Mouse (Mus musculus): Measurements from ENCODE around the gene Plekha6. TPM values are rescaled to one million over a fixed set of nuclear protein-coding genes. Genes with fewer than 3 reads are reported as not detected.

Gene Plekha6
- total and polyA plus RNA-seq, 3 experiments: 0.07 to 0.38 TPM; not detected in 1

DNA sequence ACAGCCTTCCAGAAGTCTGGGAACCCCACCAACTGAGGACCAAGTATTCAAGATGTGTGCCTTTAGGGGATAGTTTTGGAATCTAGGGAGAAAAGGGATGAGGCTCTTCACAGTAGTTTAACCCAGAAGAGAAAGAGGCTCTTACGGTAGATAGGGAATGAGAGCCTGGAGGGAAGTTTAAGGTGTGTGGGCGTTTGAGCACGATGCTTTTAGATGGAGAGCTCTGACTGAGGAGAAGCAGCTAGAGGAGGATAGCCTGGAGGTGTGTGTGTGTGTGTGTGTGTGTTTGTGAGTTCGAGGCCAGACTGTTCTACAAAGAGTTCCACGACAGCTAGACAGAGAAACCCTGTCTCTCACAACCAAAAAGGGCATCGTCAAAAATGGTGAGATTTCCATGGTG lies 98.6 kb downstream of the Plekha6 start:
- Histone ChIP-seq H3K36me3 (replicated peaks) (no peaks in the 10 kb centered on the region), H3K4me1 (ENCODE audit: insufficient read depth, low read depth, low read length) (no peaks in the 10 kb centered on the region), H3K27me3 (ENCODE audit: insufficient read depth, low read length) (peaks cover 29% of the 10 kb centered on the region), H3K9me3 (replicated peaks) (no peaks in the 10 kb centered on the region), H3K4me3 (ENCODE audit: low read depth, low read length) (no peak overlapping the region)
- DNase-seq (ENCODE audit: low spot score): no peak
- no peak for ATAC-seq (ENCODE audit: extremely low read depth, insufficient number of reproducible peaks, low FRiP score, poor library complexity, severe bottlenecking)
- TF ChIP-seq POLR2AphosphoS5 (IDR thresholded peaks at IDR 0.05; ENCODE audit: insufficient replicate concordance, low read depth, low read length) (no peak), TAL1 (conservative IDR thresholded peaks at IDR 0.05; ENCODE audit: low read depth, low read length) (no peak), GATA2 (IDR thresholded peaks at IDR 0.05; ENCODE audit: borderline replicate concordance, low read depth, low read length) (no peak), CTCF (IDR thresholded peaks at IDR 0.05; ENCODE audit: low read depth, low read length) (no peak), GATA1 (IDR thresholded peaks at IDR 0.05; ENCODE audit: borderline replicate concordance, low read length) (no peak)

DNA sequence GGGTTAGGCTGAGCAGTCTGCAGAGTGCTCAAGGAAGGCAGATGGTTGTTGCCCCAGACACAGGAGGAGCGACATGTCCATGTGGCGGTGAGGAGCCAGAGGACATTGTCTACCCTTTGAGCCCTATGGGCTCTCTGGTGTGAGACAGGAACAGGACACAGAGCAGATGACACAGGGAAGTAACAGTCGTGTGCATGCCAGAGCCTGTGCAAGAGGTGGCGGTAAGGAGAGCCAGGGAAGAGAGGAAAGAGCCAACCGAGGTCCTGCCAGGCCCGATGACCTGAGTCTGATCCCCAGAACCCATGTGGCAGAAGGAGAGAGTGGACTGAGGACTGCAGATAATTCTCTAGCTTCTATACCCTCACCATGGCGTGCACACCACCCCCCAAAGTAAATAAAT lies 99.1 kb downstream of the Plekha6 start:
- no peaks in the 10 kb centered on the region for H3K36me3 ChIP-seq (replicated peaks)
- H3K27me3 ChIP-seq (ENCODE audit: insufficient read depth, low read length): peaks cover 33% of the 10 kb centered on the region

DNA sequence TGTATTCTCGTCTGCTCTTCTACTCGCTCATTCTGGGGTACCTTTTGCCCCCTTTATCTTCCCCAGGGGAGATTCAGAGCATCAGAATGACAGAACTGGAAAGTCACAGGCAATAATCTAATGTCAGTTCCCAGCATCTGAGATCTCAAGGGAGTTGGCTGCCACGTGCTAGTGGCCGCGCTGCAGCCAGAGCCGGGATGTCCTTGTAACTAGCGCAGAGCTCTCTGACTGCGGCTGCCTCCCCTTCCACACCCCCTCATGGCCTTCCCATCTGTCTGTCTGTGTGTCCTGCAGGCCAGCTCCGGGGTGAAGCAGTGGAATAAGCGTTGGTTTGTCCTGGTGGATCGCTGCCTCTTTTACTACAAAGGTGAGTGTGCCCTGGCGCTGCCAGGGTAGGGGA lies 100.4 kb downstream of the Plekha6 start:
- Histone ChIP-seq H3K4me1 (ENCODE audit: insufficient read depth, low read depth, low read length) (no peaks in the 10 kb centered on the region), H3K4me3 (ENCODE audit: low read depth, low read length) (no peak overlapping the region), H3K27me3 (ENCODE audit: insufficient read depth, low read length) (peaks cover 33% of the 10 kb centered on the region), H3K9me3 (replicated peaks) (no peaks in the 10 kb centered on the region), H3K36me3 (replicated peaks) (no peaks in the 10 kb centered on the region)
- TF ChIP-seq GATA2 (IDR thresholded peaks at IDR 0.05; ENCODE audit: borderline replicate concordance, low read depth, low read length) (no peak), TAL1 (conservative IDR thresholded peaks at IDR 0.05; ENCODE audit: low read depth, low read length) (no peak), CTCF (IDR thresholded peaks at IDR 0.05; ENCODE audit: low read depth, low read length) (no peak)
- DNase-seq (ENCODE audit: low spot score) (no peak), ATAC-seq (ENCODE audit: extremely low read depth, insufficient number of reproducible peaks, low FRiP score, poor library complexity, severe bottlenecking) (no peak)

More for the DNA sequence above, 99.1 kb downstream of the Plekha6 start:
- no peak overlapping the region for H3K4me3 ChIP-seq (ENCODE audit: low read depth, low read length)
- no peak for ATAC-seq (ENCODE audit: extremely low read depth, insufficient number of reproducible peaks, low FRiP score, poor library complexity, severe bottlenecking)
- DNase-seq (ENCODE audit: low spot score): no peak
- no peak for TF ChIP-seq CTCF (IDR thresholded peaks at IDR 0.05; ENCODE audit: low read depth, low read length)
- H3K4me1 ChIP-seq (ENCODE audit: insufficient read depth, low read depth, low read length): no peaks in the 10 kb centered on the region
- H3K9me3 ChIP-seq (replicated peaks): no peaks in the 10 kb centered on the region

DNA sequence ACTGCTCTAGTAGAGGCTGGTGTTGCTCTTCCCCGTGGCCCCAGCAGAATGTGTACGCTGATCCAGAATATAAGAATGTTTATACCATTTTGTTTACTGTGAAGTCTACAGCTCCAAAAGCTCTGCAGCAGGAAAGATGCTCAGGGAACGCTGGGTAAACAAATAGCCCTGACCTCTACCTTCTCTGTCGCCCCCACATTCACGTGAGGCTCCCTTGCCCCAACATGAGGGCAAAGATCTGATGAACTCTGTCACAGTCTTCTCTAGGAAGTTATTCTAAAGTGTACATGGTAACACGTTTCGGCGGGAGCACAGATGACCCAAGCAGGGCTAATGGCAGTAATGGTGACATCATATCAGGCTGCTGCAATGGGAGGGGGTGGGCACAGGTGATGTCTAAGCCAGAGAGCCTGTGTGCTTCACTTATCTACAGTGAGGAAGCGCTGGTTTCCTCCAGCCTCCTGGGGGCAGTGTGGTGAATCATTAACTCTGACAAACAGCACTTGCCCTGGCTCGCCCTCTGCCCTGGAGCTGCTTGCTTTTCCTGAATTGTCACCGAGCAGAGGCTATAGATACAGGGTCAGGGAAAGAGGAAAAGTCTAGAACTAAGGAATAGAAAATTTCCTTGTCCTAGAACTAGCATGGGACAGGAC lies 101.2 kb downstream of the Plekha6 start:
- no peak for ATAC-seq (ENCODE audit: extremely low read depth, insufficient number of reproducible peaks, low FRiP score, poor library complexity, severe bottlenecking)
- Histone ChIP-seq H3K9me3 (replicated peaks) (no peaks in the 10 kb centered on the region), H3K4me3 (ENCODE audit: low read depth, low read length) (no peak overlapping the region), H3K4me1 (ENCODE audit: insufficient read depth, low read depth, low read length) (no peaks in the 10 kb centered on the region), H3K27me3 (ENCODE audit: insufficient read depth, low read length) (peaks cover 34% of the 10 kb centered on the region), H3K36me3 (replicated peaks) (no peaks in the 10 kb centered on the region)
- DNase-seq (ENCODE audit: low spot score): no peak
- no peak for TF ChIP-seq POLR2AphosphoS5 (IDR thresholded peaks at IDR 0.05; ENCODE audit: insufficient replicate concordance, low read depth, low read length)
- no peak for TF ChIP-seq TAL1 (conservative IDR thresholded peaks at IDR 0.05; ENCODE audit: low read depth, low read length)
- TF ChIP-seq CTCF (IDR thresholded peaks at IDR 0.05; ENCODE audit: low read depth, low read length): no peak
- TF ChIP-seq GATA1 (IDR thresholded peaks at IDR 0.05; ENCODE audit: borderline replicate concordance, low read length): no peak
- TF ChIP-seq GATA2 (IDR thresholded peaks at IDR 0.05; ENCODE audit: borderline replicate concordance, low read depth, low read length): no peak

DNA sequence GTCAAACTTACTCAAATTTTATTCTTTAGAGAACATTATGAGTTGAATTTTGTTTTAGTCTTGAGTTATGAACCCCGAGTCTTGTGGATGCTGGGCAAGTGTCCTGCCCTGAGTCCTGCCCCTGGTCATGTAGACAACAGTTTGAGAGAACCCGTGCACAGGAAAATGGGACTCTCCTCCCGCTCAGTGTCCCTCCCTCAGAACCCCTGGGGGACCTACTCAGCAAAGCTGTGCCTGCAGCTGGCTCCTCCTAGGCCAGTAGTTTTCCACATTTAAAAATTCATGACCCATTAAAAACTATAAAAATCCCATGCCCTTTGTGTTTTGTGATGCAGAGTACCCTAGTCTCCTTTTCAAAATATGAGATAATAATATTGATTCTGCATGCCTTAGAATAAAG lies 103.1 kb downstream of the Plekha6 start:
- Histone ChIP-seq H3K36me3 (replicated peaks) (no peaks in the 10 kb centered on the region), H3K4me3 (ENCODE audit: low read depth, low read length) (no peak overlapping the region), H3K4me1 (ENCODE audit: insufficient read depth, low read depth, low read length) (no peaks in the 10 kb centered on the region), H3K27me3 (ENCODE audit: insufficient read depth, low read length) (peaks cover 28% of the 10 kb centered on the region), H3K9me3 (replicated peaks) (no peaks in the 10 kb centered on the region)
- DNase-seq (ENCODE audit: low spot score) (no peak), ATAC-seq (ENCODE audit: extremely low read depth, insufficient number of reproducible peaks, low FRiP score, poor library complexity, severe bottlenecking) (no peak)
- TF ChIP-seq TAL1 (conservative IDR thresholded peaks at IDR 0.05; ENCODE audit: low read depth, low read length): no peak
- TF ChIP-seq GATA1 (IDR thresholded peaks at IDR 0.05; ENCODE audit: borderline replicate concordance, low read length): no peak

DNA sequence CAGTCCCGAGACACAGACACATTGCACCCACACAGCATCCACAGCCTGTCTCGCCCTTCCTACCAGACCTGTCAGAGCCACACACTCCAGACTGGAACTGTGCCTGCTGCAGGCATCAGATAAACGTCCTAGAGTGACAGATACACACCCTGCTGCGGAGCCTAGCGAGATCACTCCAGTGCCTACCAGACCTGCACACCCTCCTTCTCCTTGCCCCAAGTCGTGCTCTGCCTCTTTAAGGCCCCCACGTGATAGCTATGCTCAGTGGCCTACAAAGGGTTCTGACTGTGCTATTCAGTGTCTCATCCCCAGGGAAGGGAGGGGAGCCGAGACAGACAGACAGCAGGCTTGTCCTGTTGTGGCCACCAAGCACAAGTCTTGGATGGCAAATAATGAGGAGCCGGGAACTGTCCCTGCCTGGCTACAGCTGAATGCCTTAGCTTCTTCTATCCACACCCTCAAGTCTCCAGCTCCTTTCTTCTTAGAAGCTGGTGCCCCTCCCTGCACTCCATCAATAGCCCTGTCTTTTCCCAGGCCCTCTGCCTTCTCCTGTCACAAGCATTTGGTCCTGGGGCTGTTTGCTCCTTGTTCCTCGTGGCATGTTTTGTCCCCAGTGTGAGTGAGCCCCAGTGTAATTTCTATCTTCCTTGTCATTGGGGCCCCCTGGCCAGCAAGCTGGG lies 103.9 kb downstream of the Plekha6 start:
- H3K36me3 ChIP-seq (replicated peaks): no peaks in the 10 kb centered on the region
- H3K4me1 ChIP-seq (ENCODE audit: insufficient read depth, low read depth, low read length): no peaks in the 10 kb centered on the region
- H3K9me3 ChIP-seq (replicated peaks): no peaks in the 10 kb centered on the region
- ATAC-seq (ENCODE audit: extremely low read depth, insufficient number of reproducible peaks, low FRiP score, poor library complexity, severe bottlenecking): no peak
- peaks cover 32% of the 10 kb centered on the region; the same call in 1 of the 2 replicates for H3K27me3 ChIP-seq (ENCODE audit: insufficient read depth, low read length)
- DNase-seq (ENCODE audit: low spot score): no peak
- H3K4me3 ChIP-seq (ENCODE audit: low read depth, low read length): no peak overlapping the region
- TF ChIP-seq TAL1 (conservative IDR thresholded peaks at IDR 0.05; ENCODE audit: low read depth, low read length) (no peak), GATA1 (IDR thresholded peaks at IDR 0.05; ENCODE audit: borderline replicate concordance, low read length) (no peak), GATA2 (IDR thresholded peaks at IDR 0.05; ENCODE audit: borderline replicate concordance, low read depth, low read length) (no peak), POLR2AphosphoS5 (IDR thresholded peaks at IDR 0.05; ENCODE audit: insufficient replicate concordance, low read depth, low read length) (no peak), CTCF (IDR thresholded peaks at IDR 0.05; ENCODE audit: low read depth, low read length) (no peak)

Measured in G1E (cell line).